Mouse (Mus musculus) ES-Bruce4 (cell line): ENCODE results near the gene Phlda3. TPM values are rescaled to one million over a fixed set of nuclear protein-coding genes. Genes with fewer than 3 reads are reported as not detected.

Experiments
- H3K27ac ChIP-seq: 2 replicates; pipeline ENCODE4 v1.5.1; 2012; ENCODE audit warnings: low read length, inconsistent platforms; ENCODE audit not compliant: insufficient read depth
- H3K27me3 ChIP-seq: 2 replicates; pipeline ENCODE4 v1.6.1; 2012; ENCODE audit warnings: mild to moderate bottlenecking, low read length, inconsistent platforms; ENCODE audit not compliant: control insufficient read depth, poor library complexity, insufficient read depth, severe bottlenecking
- H3K36me3 ChIP-seq: 2 replicates; pipeline ENCODE4 v1.6.1; 2012; ENCODE audit warnings: inconsistent platforms, mild to moderate bottlenecking, low read length, moderate library complexity; ENCODE audit not compliant: control insufficient read depth, poor library complexity, insufficient read depth, severe bottlenecking
- H3K4me1 ChIP-seq: one replicate; pipeline ENCODE4 v1.8.1; 2011; ENCODE audit warnings: low read length; ENCODE audit not compliant: control insufficient read depth, insufficient read depth
- H3K4me3 ChIP-seq: 2 replicates; pipeline ENCODE4 v1.5.1; 2011; ENCODE audit warnings: low read depth, mild to moderate bottlenecking, low read length
- H3K9ac ChIP-seq: 2 replicates; pipeline ENCODE4 v1.6.1; 2012; ENCODE audit warnings: low read depth, mild to moderate bottlenecking, inconsistent platforms; ENCODE audit not compliant: poor library complexity, severe bottlenecking
- H3K9me3 ChIP-seq: replicated peaks from 2 replicates; pipeline ENCODE4 v1.6.1; 2012; ENCODE audit warnings: mild to moderate bottlenecking, low read length, inconsistent platforms; ENCODE audit not compliant: control insufficient read depth, poor library complexity, insufficient read depth, severe bottlenecking
- CTCF ChIP-seq: IDR thresholded peaks from one replicate; pipeline ENCODE4 v1.8.1; 2011; ENCODE audit warnings: low read depth, low read length
- EP300 ChIP-seq: IDR thresholded peaks from 2 replicates; pipeline ENCODE4 v1.6.1; 2011; ENCODE audit warnings: low read depth, low read length; ENCODE audit not compliant: insufficient read depth
- POLR2A ChIP-seq: IDR thresholded peaks from one replicate; pipeline ENCODE4 v1.8.1; 2011; ENCODE audit warnings: low read length; ENCODE audit not compliant: insufficient read depth
- polyA plus RNA-seq: library from polyadenylated mRNA; stranded (reverse); fragments of >200 nt; gene quantifications from 2 replicates; pipeline ENCODE4 v1.2.4, GENCODE M21; 2011; ENCODE audit warnings: low read depth; ENCODE audit not compliant: missing spikeins, insufficient read depth, insufficient read length

The Phlda3 gene
- polyA plus RNA-seq, 1 experiment, result 88.1 TPM

- no peak overlapping the region for H3K27ac ChIP-seq
These were observed 40.6 kb upstream of the Phlda3 start for GRCm38 (mm10) chr1:135725324-135725723.

GRCm38 (mm10) chr1:135725936-135726335 is 40.0 kb upstream of the Phlda3 start:
- Histone ChIP-seq H3K27me3 (no peaks in the 10 kb centered on the region), H3K4me3 (no peak overlapping the region), H3K9ac (no peak overlapping the region), H3K4me1 (peaks cover 10% of the 10 kb centered on the region), H3K27ac (no peak overlapping the region), H3K9me3 (no peaks in the 10 kb centered on the region), H3K36me3 (no peaks in the 10 kb centered on the region)
- TF ChIP-seq POLR2A (no peak), EP300 (no peak), CTCF (no peak)

More at GRCm38 (mm10) chr1:135725324-135725723, 40.6 kb upstream of the Phlda3 start:
- H3K27me3 ChIP-seq, result no peaks in the 10 kb centered on the region
- no peak overlapping the region for H3K9ac ChIP-seq
- TF ChIP-seq EP300 (no peak), CTCF (no peak), POLR2A (no peak)
- H3K4me3 ChIP-seq, result no peak overlapping the region
- no peaks in the 10 kb centered on the region for H3K36me3 ChIP-seq
- H3K4me1 ChIP-seq, result peaks cover 6% of the 10 kb centered on the region
- no peaks in the 10 kb centered on the region for H3K9me3 ChIP-seq

- Histone ChIP-seq H3K36me3 (no peaks in the 10 kb centered on the region), H3K9ac (peak overlapping the region; percentile 63), H3K4me3 (peak overlapping the region; percentile 76), H3K27ac (no peak overlapping the region), H3K27me3 (no peaks in the 10 kb centered on the region), H3K4me1 (peaks cover 14% of the 10 kb centered on the region), H3K9me3 (no peaks in the 10 kb centered on the region)
- TF ChIP-seq POLR2A, result no peak
- TF ChIP-seq CTCF, result no peak
- TF ChIP-seq EP300, result peak; percentile 65; the same call in 1 of the 2 replicates
These were observed 37.1 kb upstream of the Phlda3 start for GRCm38 (mm10) chr1:135728631-135729366.

GRCm38 (mm10) chr1:135729367-135729713 is 36.6 kb upstream of the Phlda3 start:
- H3K27ac ChIP-seq, result no peak overlapping the region
- TF ChIP-seq POLR2A (no peak), EP300 (no peak), CTCF (no peak)
- peaks cover 14% of the 10 kb centered on the region for H3K4me1 ChIP-seq
- peak overlapping the region; percentile 76 for H3K4me3 ChIP-seq
- no peaks in the 10 kb centered on the region for H3K36me3 ChIP-seq
- no peaks in the 10 kb centered on the region for H3K27me3 ChIP-seq
- H3K9ac ChIP-seq, result peak overlapping the region; percentile 63
- no peaks in the 10 kb centered on the region for H3K9me3 ChIP-seq

GRCm38 (mm10) chr1:135729821-135730220 is 36.1 kb upstream of the Phlda3 start:
- no peaks in the 10 kb centered on the region for H3K9me3 ChIP-seq
- H3K27ac ChIP-seq, result no peak overlapping the region
- peak overlapping the region; percentile 63 for H3K9ac ChIP-seq
- no peaks in the 10 kb centered on the region for H3K27me3 ChIP-seq
- H3K4me3 ChIP-seq, result peak overlapping the region; percentile 76; the same call in 1 of the 2 replicates
- no peak for TF ChIP-seq POLR2A
- no peak for TF ChIP-seq EP300
- no peak for TF ChIP-seq CTCF
- no peaks in the 10 kb centered on the region for H3K36me3 ChIP-seq
- H3K4me1 ChIP-seq, result peaks cover 12% of the 10 kb centered on the region

GRCm38 (mm10) chr1:135730296-135730695 is 35.6 kb upstream of the Phlda3 start:
- TF ChIP-seq POLR2A, result no peak
- no peak for TF ChIP-seq CTCF
- no peak for TF ChIP-seq EP300
- H3K36me3 ChIP-seq, result no peaks in the 10 kb centered on the region
- no peak overlapping the region for H3K9ac ChIP-seq
- peak overlapping the region; percentile 34; the same call in 1 of the 2 replicates for H3K27ac ChIP-seq
- H3K4me3 ChIP-seq, result no peak overlapping the region
- no peaks in the 10 kb centered on the region for H3K9me3 ChIP-seq
- H3K27me3 ChIP-seq, result no peaks in the 10 kb centered on the region
- peaks cover 12% of the 10 kb centered on the region for H3K4me1 ChIP-seq
